Mouse (Mus musculus): ENCODE data around the gene Cul9. TPM values are rescaled to one million over a fixed set of nuclear protein-coding genes. Genes with fewer than 3 reads are reported as not detected.

Cul9 gene
- 5.2 and 7.5 TPM in 2 replicates for polyA plus RNA-seq (2015; fragmentation: Nextera tagmentation; extraction: Ambion mirVana)

DNA sequence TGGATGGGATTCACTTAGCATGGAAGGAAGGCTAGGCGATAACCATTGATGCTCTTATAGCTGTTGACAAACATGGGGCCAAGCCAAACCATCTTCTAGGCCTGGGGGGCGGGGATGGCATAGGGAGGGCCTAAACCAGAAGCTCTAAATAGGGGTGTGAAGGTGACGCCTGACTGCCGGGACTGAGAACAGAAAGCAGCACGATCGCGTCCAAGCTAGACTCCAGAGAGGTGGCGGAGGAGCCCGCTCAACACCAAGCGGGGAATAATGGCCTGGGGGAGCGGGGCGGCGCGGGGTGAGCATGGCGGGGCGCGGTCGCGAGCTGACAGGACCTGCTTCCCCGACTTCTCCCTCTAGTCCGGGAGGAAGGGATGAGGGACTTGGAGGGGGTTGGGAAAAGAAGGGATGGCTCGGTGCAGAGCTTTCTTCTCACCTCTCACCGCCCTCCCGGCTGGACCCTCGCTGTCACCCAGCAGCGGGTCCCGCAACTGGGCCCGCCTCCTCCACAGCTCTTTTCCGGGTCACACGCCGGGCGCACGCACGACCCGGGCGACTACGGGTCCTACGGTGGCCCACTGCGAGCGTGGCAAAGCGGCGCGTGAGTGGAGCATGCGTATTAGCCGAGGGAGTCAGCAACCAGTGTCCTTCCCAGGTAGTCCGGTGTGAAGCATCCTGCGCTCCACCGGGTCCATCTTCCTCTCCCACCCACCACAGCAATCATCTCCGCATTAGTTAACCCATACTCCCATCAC is at the start of gene Cul9:
Cul9 (minus strand) TSS at position 576 of the 752 bp plus-strand sequence.
- Histone ChIP-seq H3K9ac (peak within 1 kb of the TSS; percentile 56), H3K4me1 (peaks cover 23% of the 10 kb centered on the region), H3K9me3 (no peaks in the 10 kb centered on the region), H3K36me3 (peaks cover 46% of the 10 kb centered on the region), H3K27me3 (no peaks in the 10 kb centered on the region), H3K27ac (no peak within 1 kb of the TSS), H3K4me2 (peak within 1 kb of the TSS; percentile 83), H3K4me3 (peak within 1 kb of the TSS; percentile 61)
- 0 out of 2 replicates have a peak, but pooled peaks have one; percentile 17 for ATAC-seq (ENCODE audit: insufficient number of reproducible peaks, low FRiP score, low TSS enrichment, low read depth)
- 1% methylated on average over 43 of the region's 49 CpGs for WGBS

DNA sequence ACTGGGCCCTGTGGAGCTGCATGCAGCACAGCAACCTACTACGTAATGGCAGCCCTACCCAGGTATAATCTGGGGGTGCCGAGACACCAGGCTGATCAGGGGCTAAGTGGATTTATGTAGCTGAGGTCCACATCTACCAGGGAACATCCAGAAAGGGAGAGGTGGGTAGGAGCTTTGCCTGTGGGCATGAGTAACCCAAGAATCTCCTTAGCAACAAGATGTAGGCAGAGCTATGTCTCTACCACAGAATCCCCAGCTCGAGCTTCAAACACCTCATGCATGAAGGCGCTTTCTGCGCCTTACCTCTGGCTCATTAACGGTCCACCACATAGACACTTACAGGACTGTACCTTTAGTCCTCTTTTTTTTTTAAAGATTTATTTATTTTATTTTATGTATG is 49.1 kb upstream of the Cul9 start:
- Histone ChIP-seq H3K9ac (no peak overlapping the region), H3K4me2 (no peak overlapping the region), H3K4me1 (peaks cover 29% of the 10 kb centered on the region), H3K4me3 (no peak overlapping the region), H3K9me3 (no peaks in the 10 kb centered on the region), H3K36me3 (peaks cover 29% of the 10 kb centered on the region; the same call in 1 of the 2 replicates), H3K27ac (peak overlapping the region; percentile 54), H3K27me3 (no peaks in the 10 kb centered on the region)
- no peak for ATAC-seq (ENCODE audit: insufficient number of reproducible peaks, low FRiP score, low TSS enrichment, low read depth)
- WGBS = 64% methylated on average over 6 of the region's 6 CpGs

DNA sequence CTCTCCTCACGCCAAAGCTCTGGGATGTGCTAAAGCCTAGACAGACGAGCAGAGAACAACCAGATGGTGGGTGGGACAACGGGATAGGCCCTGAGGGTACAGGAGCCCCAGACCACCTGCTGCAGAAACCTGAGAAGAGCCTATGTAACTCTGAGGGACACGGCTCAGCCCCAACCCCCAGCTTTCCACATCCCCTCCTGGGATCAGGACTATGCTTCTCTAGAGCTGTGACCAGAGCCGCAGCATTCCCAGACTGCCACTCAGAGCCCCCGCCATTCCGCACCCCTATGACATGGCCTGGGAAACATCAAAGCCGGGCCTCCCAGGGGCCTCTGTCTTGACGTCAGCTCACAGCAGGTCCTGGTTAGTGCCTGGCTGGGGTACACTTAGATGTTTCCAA is 48.4 kb upstream of the Cul9 start:
- H3K4me3 ChIP-seq = no peak overlapping the region
- peak overlapping the region; percentile 10; the same call in 1 of the 2 replicates for H3K4me2 ChIP-seq
- peaks cover 36% of the 10 kb centered on the region for H3K36me3 ChIP-seq
- no peak overlapping the region for H3K9ac ChIP-seq
- no peaks in the 10 kb centered on the region for H3K9me3 ChIP-seq
- H3K27me3 ChIP-seq = no peaks in the 10 kb centered on the region
- 13% methylated on average over 9 of the region's 9 CpGs for WGBS
- H3K4me1 ChIP-seq = peaks cover 29% of the 10 kb centered on the region
- peak; percentile 40; the same call in 1 of the 2 replicates for ATAC-seq (ENCODE audit: insufficient number of reproducible peaks, low FRiP score, low TSS enrichment, low read depth)
- H3K27ac ChIP-seq = peak overlapping the region; percentile 54

DNA sequence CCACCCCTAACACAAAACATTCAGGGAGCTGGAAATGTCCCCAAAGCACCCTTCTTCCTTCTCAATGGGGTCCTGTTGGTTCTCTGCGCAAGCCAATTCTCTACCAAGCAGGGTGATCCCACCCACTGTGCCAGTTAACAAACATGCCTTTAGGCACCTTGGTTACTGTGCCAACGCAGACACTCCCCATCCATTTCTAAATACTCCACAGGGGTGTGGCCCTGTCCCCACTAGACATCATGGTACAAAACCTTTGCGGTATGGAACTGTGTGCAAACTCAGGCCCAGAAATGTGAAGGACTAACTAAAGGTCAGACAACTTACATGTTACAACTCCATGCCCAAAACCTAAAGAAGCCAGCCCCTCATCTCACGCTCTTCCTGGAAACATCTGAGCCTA is 46.9 kb upstream of the Cul9 start:
- Histone ChIP-seq H3K4me3 (no peak overlapping the region), H3K27me3 (no peaks in the 10 kb centered on the region), H3K9me3 (no peaks in the 10 kb centered on the region), H3K4me2 (no peak overlapping the region), H3K36me3 (peaks cover 47% of the 10 kb centered on the region), H3K9ac (no peak overlapping the region), H3K4me1 (peaks cover 29% of the 10 kb centered on the region), H3K27ac (no peak overlapping the region)
- no peak for ATAC-seq (ENCODE audit: insufficient number of reproducible peaks, low FRiP score, low TSS enrichment, low read depth)
- WGBS = 77% methylated on average over 4 of the region's 4 CpGs

DNA sequence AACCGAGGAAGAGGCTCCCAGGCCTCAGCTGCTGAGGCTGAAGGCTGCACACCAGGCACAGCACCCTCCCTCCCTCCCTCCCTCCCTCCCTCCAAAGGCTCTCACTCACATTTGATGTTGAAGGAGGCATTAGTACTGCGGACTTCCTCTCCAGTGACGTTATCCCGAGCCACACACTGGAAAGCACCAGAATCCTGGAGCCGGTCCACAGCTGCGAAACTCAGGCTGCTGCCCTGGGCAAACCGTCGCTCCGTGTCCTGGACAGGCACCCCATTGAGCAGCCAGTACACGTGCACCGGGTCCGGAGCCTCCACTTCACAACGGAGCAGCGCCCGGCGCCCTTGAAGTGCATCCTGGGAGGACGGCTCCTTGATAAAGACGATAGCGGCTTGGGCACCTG is 45.2 kb upstream of the Cul9 start:
- H3K4me2 ChIP-seq = no peak overlapping the region
- WGBS = 83% methylated on average over 19 of the region's 19 CpGs
- H3K4me1 ChIP-seq = peaks cover 29% of the 10 kb centered on the region
- no peak overlapping the region for H3K9ac ChIP-seq
- H3K27ac ChIP-seq = no peak overlapping the region
- ATAC-seq (ENCODE audit: insufficient number of reproducible peaks, low FRiP score, low TSS enrichment, low read depth) = no peak
- no peaks in the 10 kb centered on the region for H3K9me3 ChIP-seq
- no peaks in the 10 kb centered on the region for H3K27me3 ChIP-seq
- no peak overlapping the region for H3K4me3 ChIP-seq
- H3K36me3 ChIP-seq = peaks cover 52% of the 10 kb centered on the region

DNA sequence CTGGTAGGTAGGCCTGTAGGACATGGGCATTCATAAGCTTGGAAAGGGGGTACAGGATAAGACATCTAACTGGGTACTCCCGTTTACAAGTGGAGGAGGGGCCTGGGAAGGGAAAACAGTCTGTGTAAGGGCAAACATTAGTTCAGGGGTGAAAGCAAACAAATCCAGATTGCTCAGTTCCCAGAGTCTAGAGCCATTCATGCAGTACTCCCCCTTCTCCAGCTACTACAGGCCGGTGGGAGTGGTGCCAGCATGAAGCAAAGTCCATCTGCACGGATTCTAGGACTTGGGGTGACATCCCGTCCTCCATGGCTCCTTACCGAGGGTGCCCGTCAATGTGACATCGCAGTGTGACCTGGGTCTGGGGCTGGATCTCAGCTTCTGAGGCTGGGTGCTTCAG is 44.3 kb upstream of the Cul9 start:
- Histone ChIP-seq H3K9me3 (no peaks in the 10 kb centered on the region), H3K36me3 (peaks cover 61% of the 10 kb centered on the region), H3K4me1 (peaks cover 26% of the 10 kb centered on the region), H3K4me3 (no peak overlapping the region), H3K9ac (no peak overlapping the region), H3K4me2 (no peak overlapping the region), H3K27ac (no peak overlapping the region), H3K27me3 (no peaks in the 10 kb centered on the region)
- 93% methylated on average over 7 of the region's 7 CpGs for WGBS
- no peak for ATAC-seq (ENCODE audit: insufficient number of reproducible peaks, low FRiP score, low TSS enrichment, low read depth)

DNA sequence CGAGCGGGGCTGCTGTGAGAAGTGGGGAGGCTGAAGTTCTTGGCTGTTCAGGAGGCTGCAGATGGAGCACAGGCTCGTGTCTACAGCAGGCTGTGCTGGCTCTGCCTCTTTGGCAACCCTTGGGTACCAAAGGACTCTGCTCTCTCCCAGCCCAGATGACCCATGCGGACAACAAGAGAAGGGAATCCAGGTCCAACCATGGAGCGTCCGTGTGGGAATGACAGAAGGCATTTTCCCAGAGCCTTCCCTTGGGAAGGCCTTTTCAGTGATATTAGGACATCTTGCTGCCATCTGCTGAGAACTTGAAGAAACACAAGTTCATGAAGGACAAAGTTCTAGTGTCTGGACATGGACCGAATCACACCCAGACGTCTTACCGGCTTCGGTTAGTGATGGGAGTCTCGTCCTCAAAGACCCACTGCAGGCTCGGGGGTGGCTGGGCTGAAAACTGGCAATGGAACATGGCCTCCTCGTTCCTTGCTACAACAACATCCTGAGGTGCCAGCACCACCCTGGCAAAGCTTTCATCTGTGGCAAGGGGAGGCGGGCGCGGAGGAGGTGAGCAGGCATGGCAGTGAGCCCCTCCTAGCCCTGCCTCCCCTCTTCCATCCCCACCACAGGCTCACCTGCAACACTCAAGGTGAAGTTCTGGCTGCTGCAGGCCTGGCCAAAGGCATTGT is 43.6 kb upstream of the Cul9 start:
- Histone ChIP-seq H3K4me2 (no peak overlapping the region), H3K4me3 (no peak overlapping the region), H3K9ac (no peak overlapping the region), H3K9me3 (no peaks in the 10 kb centered on the region), H3K27ac (no peak overlapping the region), H3K27me3 (no peaks in the 10 kb centered on the region), H3K36me3 (peaks cover 68% of the 10 kb centered on the region), H3K4me1 (peaks cover 20% of the 10 kb centered on the region)
- WGBS = 87% methylated on average over 16 of the region's 16 CpGs
- no peak for ATAC-seq (ENCODE audit: insufficient number of reproducible peaks, low FRiP score, low TSS enrichment, low read depth)

DNA sequence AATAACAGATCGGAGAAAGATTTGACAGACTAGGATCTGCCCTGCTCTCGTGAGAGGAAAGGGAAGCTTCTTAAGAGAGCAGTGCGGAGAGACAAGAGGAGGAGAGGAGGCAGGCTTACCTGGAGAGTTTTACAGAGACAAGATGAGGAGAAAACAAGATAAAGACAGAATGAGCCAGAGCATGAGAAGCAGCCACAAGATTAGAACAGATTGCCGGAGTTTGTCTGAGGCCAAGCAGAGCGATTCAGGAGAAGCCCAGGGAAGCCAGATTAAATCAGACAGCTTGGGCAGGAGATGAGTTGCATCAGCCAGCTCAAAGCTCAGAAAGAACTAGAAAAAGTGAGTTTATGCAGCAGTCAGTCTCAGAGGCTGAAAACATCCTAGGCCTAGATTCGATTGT is 42.7 kb upstream of the Cul9 start:
- Histone ChIP-seq H3K4me2 (no peak overlapping the region), H3K27ac (no peak overlapping the region), H3K27me3 (no peaks in the 10 kb centered on the region), H3K4me1 (peaks cover 15% of the 10 kb centered on the region), H3K36me3 (peaks cover 71% of the 10 kb centered on the region), H3K9ac (no peak overlapping the region), H3K9me3 (no peaks in the 10 kb centered on the region), H3K4me3 (no peak overlapping the region)
- WGBS = 95% methylated on average over 6 of the region's 6 CpGs
- ATAC-seq (ENCODE audit: insufficient number of reproducible peaks, low FRiP score, low TSS enrichment, low read depth) = no peak

DNA sequence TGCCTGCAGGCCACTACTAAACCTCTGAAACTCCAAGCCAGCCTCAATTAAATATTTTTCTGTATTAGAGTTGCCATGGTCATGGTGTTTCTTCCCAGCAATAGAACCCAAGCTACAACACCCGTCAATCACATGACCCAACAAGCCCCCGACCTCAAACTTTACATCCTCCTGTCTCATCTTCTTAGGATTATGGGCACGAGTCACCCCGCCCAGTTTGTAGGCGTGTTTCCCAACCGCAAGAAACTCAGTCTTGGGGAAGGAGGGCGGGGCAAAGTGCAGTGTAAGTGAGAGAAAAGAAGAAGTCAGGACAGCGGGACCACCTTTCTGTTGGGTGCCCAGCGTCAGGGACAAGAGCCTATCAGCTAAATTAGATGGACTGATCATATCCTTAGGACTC is 42.0 kb upstream of the Cul9 start:
- peaks cover 71% of the 10 kb centered on the region for H3K36me3 ChIP-seq
- H3K9me3 ChIP-seq = no peaks in the 10 kb centered on the region
- no peak for ATAC-seq (ENCODE audit: insufficient number of reproducible peaks, low FRiP score, low TSS enrichment, low read depth)
- no peak overlapping the region for H3K9ac ChIP-seq
- WGBS = 80% methylated on average over 9 of the region's 9 CpGs
- no peak overlapping the region for H3K4me2 ChIP-seq
- no peak overlapping the region for H3K27ac ChIP-seq
- no peak overlapping the region for H3K4me3 ChIP-seq
- peaks cover 10% of the 10 kb centered on the region for H3K4me1 ChIP-seq
- no peaks in the 10 kb centered on the region for H3K27me3 ChIP-seq

DNA sequence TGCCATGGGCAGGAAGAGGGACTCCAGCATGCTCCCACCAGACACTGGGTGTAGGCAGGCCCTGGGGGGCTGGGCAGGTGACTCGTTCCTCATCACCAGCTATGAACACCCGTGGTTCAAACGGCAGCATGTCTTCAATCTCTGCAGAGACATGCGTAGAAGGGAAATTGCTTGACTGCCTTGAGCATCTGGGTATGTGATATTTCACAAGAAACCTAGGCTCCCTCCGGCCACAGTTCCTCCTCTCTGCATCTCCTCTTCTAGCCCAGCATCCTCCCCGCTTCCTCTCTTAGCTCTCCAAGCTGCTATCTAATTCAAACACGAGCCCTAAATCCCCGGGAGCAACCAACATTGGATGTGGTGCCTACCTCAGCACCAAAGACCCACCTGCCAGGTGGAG is 40.1 kb upstream of the Cul9 start:
- ATAC-seq (ENCODE audit: insufficient number of reproducible peaks, low FRiP score, low TSS enrichment, low read depth) = no peak
- Histone ChIP-seq H3K4me1 (no peaks in the 10 kb centered on the region), H3K27ac (no peak overlapping the region), H3K27me3 (no peaks in the 10 kb centered on the region), H3K4me2 (no peak overlapping the region), H3K4me3 (no peak overlapping the region), H3K9ac (no peak overlapping the region), H3K36me3 (peaks cover 83% of the 10 kb centered on the region), H3K9me3 (no peaks in the 10 kb centered on the region)
- 87% methylated on average over 8 of the region's 8 CpGs for WGBS

DNA sequence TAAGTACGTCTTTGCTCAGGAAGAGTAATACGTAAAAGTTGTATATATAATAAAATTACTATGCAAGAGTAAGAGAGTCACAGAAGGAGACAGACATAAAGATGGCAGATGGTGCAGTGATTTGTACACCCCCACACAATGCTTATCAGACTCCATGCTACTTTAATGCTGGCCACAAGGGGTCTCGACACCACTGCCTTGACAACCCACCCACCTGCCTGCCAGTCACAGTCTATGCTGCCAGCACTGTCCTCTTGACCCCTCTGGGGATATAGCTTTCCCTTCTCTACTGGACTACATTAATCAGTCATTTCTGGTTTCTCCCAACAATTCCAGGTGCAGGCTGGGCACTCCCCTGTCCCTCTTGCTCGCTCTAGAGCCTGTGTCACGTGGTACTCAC is 32.5 kb upstream of the Cul9 start:
- no peak; the same call in 1 of the 2 replicates for ATAC-seq (ENCODE audit: insufficient number of reproducible peaks, low FRiP score, low TSS enrichment, low read depth)
- WGBS = 76% methylated on average over 5 of the region's 5 CpGs
- Histone ChIP-seq H3K4me3 (no peak overlapping the region), H3K27ac (no peak overlapping the region), H3K9ac (no peak overlapping the region), H3K36me3 (peaks cover 86% of the 10 kb centered on the region), H3K9me3 (no peaks in the 10 kb centered on the region), H3K4me2 (no peak overlapping the region), H3K4me1 (no peaks in the 10 kb centered on the region), H3K27me3 (no peaks in the 10 kb centered on the region)

DNA sequence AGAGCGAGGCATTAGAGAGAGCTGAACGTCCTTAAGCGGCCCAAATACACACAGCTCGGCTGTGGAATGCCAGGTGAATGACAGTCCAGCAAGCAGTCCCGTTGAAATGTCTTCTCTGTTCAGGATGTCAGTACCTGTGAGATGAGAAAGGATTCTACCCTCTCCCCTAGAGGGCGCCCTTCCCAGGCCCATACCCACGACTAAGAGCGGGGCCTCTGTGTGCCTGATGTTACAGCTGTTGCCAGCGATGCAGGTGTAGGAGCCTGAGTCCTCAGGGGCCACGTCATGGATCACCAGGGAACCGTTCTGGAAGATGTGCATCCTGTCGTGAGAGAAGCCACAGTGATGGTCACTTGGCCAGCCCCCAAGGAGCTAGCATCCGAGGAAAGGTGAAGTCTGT is 29.9 kb upstream of the Cul9 start:
- H3K27me3 ChIP-seq = no peaks in the 10 kb centered on the region
- H3K4me3 ChIP-seq = no peak overlapping the region
- no peak overlapping the region for H3K4me2 ChIP-seq
- H3K36me3 ChIP-seq = peaks cover 91% of the 10 kb centered on the region
- H3K4me1 ChIP-seq = no peaks in the 10 kb centered on the region
- 87% methylated on average over 13 of the region's 13 CpGs for WGBS
- no peaks in the 10 kb centered on the region for H3K9me3 ChIP-seq
- H3K9ac ChIP-seq = no peak overlapping the region
- no peak overlapping the region for H3K27ac ChIP-seq
- no peak for ATAC-seq (ENCODE audit: insufficient number of reproducible peaks, low FRiP score, low TSS enrichment, low read depth)

Measured in limb, embryonic 15.5 days (tissue).